9 mouse cellular contexts compared by ENCODE assay signal in the genomic region with DNA sequence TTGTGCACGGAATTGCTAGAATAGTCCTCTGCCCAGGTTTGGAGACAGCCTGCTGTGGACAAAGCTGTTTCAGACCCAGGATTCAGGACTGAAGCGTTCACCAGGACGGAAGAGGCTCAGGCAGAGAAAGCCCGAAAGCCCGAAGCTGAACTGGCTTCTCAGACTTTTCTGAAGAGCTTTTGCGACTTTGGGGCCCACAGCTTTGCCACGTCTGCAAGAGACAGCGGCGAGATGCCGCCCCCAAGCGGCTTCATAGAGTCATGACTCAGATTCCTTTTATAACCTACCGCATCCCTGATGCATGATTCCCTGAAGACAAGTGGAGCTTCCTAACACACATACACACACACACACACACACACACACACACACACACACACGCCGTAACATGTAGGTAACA. TPM values are rescaled to one million over a fixed set of nuclear protein-coding genes. Genes with fewer than 3 reads are reported as not detected.
DNase-seq lines count a peak whose midpoint lies in the region; ATAC-seq and TF ChIP-seq lines count a peak whose summit lies in the region.
"Had no signal": no experiment of that assay in that cellular context is flagged by ENCODE, and none has a peak within 500 bp of the region (broad histone marks: within the 10 kb centered on the region; RNA-seq: fewer than 3 reads in every experiment).

No protein-coding gene starts in this region.

- no peak overlapping the region for H3K27ac ChIP-seq in hindbrain, embryonic 11.5 days (ENCODE audit: low read depth, low read length)
- no peak overlapping the region for H3K27ac ChIP-seq in hindbrain, embryonic 12.5 days
- H3K27ac ChIP-seq in cerebellum, adult 2 months (ENCODE audit: insufficient read depth, low read length) = no peak overlapping the region
- no peak overlapping the region for H3K27ac ChIP-seq in hindbrain, embryonic 16.5 days (ENCODE audit: low read depth, low read length)
- H3K27ac ChIP-seq: neural tube, embryonic 12.5 days had no signal

- H3K36me3 ChIP-seq in hindbrain, embryonic 11.5 days (ENCODE audit: control insufficient read depth, insufficient read depth, low read length) = no peaks in the 10 kb centered on the region
- no peaks in the 10 kb centered on the region for H3K36me3 ChIP-seq in hindbrain, embryonic 12.5 days
- no peaks in the 10 kb centered on the region for H3K36me3 ChIP-seq in hindbrain, embryonic 16.5 days (ENCODE audit: control insufficient read depth, insufficient read depth, low read length)
- H3K36me3 ChIP-seq: neural tube, embryonic 12.5 days had no signal

- TF ChIP-seq POLR2A in cerebellum, adult 2 months (IDR thresholded peaks at IDR 0.05; ENCODE audit: borderline replicate concordance, insufficient read depth, low read length) = no peak

- no peaks in the 10 kb centered on the region for H3K27me3 ChIP-seq in hindbrain, embryonic 11.5 days (ENCODE audit: control insufficient read depth, insufficient read depth, low read length)
- no peaks in the 10 kb centered on the region for H3K27me3 ChIP-seq in hindbrain, embryonic 12.5 days
- no peaks in the 10 kb centered on the region for H3K27me3 ChIP-seq in cerebellum, adult 2 months (ENCODE audit: control insufficient read depth, insufficient read depth, low read length)
- no peaks in the 10 kb centered on the region for H3K27me3 ChIP-seq in hindbrain, embryonic 16.5 days (replicated peaks; ENCODE audit: control insufficient read depth, insufficient read depth, low read length)
- H3K27me3 ChIP-seq: neural tube, embryonic 12.5 days had no signal

- peak; percentile 20; the same call in 1 of the 2 replicates for ATAC-seq in hindbrain, embryonic 11.5 days (ENCODE audit: low FRiP score)
- ATAC-seq in hindbrain, embryonic 12.5 days (ENCODE audit: low FRiP score) = no peak
- ATAC-seq in frontal cortex, adult (ENCODE audit: low TSS enrichment) = peak; percentile 87
- ATAC-seq in hindbrain, embryonic 16.5 days = peak; percentile 69

- no peaks in the 10 kb centered on the region for H3K9me3 ChIP-seq in hindbrain, embryonic 11.5 days (ENCODE audit: control insufficient read depth, low read length)
- no peaks in the 10 kb centered on the region for H3K9me3 ChIP-seq in hindbrain, embryonic 12.5 days (replicated peaks)
- H3K9me3 ChIP-seq in hindbrain, embryonic 16.5 days (ENCODE audit: control insufficient read depth, low read length) = no peaks in the 10 kb centered on the region
- H3K9me3 ChIP-seq: neural tube, embryonic 12.5 days had no signal

- H3K9ac ChIP-seq in hindbrain, embryonic 11.5 days (ENCODE audit: low read depth, low read length) = no peak overlapping the region
- no peak overlapping the region for H3K9ac ChIP-seq in hindbrain, embryonic 12.5 days
- no peak overlapping the region for H3K9ac ChIP-seq in hindbrain, embryonic 16.5 days (ENCODE audit: low read depth, low read length)
- H3K9ac ChIP-seq: neural tube, embryonic 12.5 days had no signal

- H3K4me3 ChIP-seq in hindbrain, embryonic 11.5 days (ENCODE audit: low read depth, low read length) = no peak overlapping the region
- H3K4me3 ChIP-seq in hindbrain, embryonic 12.5 days = no peak overlapping the region
- H3K4me3 ChIP-seq in cerebellum, adult 2 months (replicated peaks; ENCODE audit: insufficient read depth, low read depth, low read length) = no peak overlapping the region
- no peak overlapping the region for H3K4me3 ChIP-seq in hindbrain, embryonic 16.5 days (ENCODE audit: low read length)
- H3K4me3 ChIP-seq: neural tube, embryonic 12.5 days had no signal

- TF ChIP-seq CTCF in cerebellum, adult 2 months (IDR thresholded peaks at IDR 0.05; ENCODE audit: borderline replicate concordance, insufficient read depth, low read depth, low read length) = peak; percentile 66

- H3K4me2 ChIP-seq in hindbrain, embryonic 11.5 days (replicated peaks; ENCODE audit: low read depth, low read length) = no peak overlapping the region
- no peak overlapping the region for H3K4me2 ChIP-seq in hindbrain, embryonic 12.5 days (replicated peaks)
- no peak overlapping the region for H3K4me2 ChIP-seq in hindbrain, embryonic 16.5 days (ENCODE audit: low read length)
- H3K4me2 ChIP-seq: neural tube, embryonic 12.5 days had no signal

- peak; percentile 85 for DNase-seq in hindbrain, embryonic 11.5 days (ENCODE audit: low spot score)
- DNase-seq in cerebellum, adult 2 months = peak; percentile 54 to 57
- peak; percentile 79 to 85 for DNase-seq in left cerebral cortex, adult 18-20 months (ENCODE audit: low spot score in 2 of 2)
- peak; percentile 81 for DNase-seq in mesoderm, embryonic 11.5 days (ENCODE audit: low read depth, low spot score)
- DNase-seq in spleen, postnatal 36 days (ENCODE audit: low spot score in 2 of 2) = peak; percentile 5 to 18

- 18% methylated on average over 14 of the region's 14 CpGs for WGBS in hindbrain, embryonic 11.5 days
- 21% methylated on average over 14 of the region's 14 CpGs for WGBS in hindbrain, embryonic 12.5 days
- WGBS in cerebellum, adult 2 months = 13% methylated on average over 14 of the region's 14 CpGs
- WGBS in hindbrain, embryonic 16.5 days = 18% methylated on average over 14 of the region's 14 CpGs

- H3K4me1 ChIP-seq in hindbrain, embryonic 11.5 days (replicated peaks; ENCODE audit: control insufficient read depth, insufficient read depth, low read length) = no peaks in the 10 kb centered on the region
- peaks cover 2% of the 10 kb centered on the region; the same call in 1 of the 2 replicates for H3K4me1 ChIP-seq in hindbrain, embryonic 12.5 days
- H3K4me1 ChIP-seq in cerebellum, adult 2 months (ENCODE audit: control insufficient read depth, insufficient read depth, low read length) = no peaks in the 10 kb centered on the region
- no peaks in the 10 kb centered on the region for H3K4me1 ChIP-seq in hindbrain, embryonic 16.5 days (ENCODE audit: control insufficient read depth, insufficient read depth, low read depth, low read length)
- H3K4me1 ChIP-seq: neural tube, embryonic 12.5 days had no signal

RNA-seq across cellular contexts. Expression of a gene that starts 21.0 kb away (rescaled TPM):
- polyA plus RNA-seq in hindbrain, embryonic 11.5 days (2014; fragmentation: Nextera tagmentation; extraction: Ambion mirVana) = 0.45 and 0.95 TPM in 2 replicates
- polyA plus RNA-seq in hindbrain, embryonic 12.5 days (2016; fragmentation: Nextera tagmentation; extraction: Ambion mirVana) = 0.52 and 0.56 TPM in 2 replicates
- polyA plus RNA-seq in cerebellum, adult 2 months (2012; rRNA removed) = 0.28 and 0.40 TPM in 2 replicates
- 0.29 and 0.41 TPM in 2 replicates for polyA plus RNA-seq in hindbrain, embryonic 16.5 days (2015; fragmentation: Nextera tagmentation; extraction: Ambion mirVana)
- not detected for total RNA-seq in left cerebral cortex, adult 18-20 months (2021)

RNA-seq across cellular contexts. Expression of a gene that starts 21.1 kb away (rescaled TPM):
- 103 and 121 TPM in 2 replicates for polyA plus RNA-seq in hindbrain, embryonic 11.5 days (2014; fragmentation: Nextera tagmentation; extraction: Ambion mirVana)
- 121 and 133 TPM in 2 replicates for polyA plus RNA-seq in hindbrain, embryonic 12.5 days (2016; fragmentation: Nextera tagmentation; extraction: Ambion mirVana)
- 161 and 177 TPM in 2 replicates for polyA plus RNA-seq in cerebellum, adult 2 months (2012; rRNA removed)
- polyA plus RNA-seq in hindbrain, embryonic 16.5 days (2015; fragmentation: Nextera tagmentation; extraction: Ambion mirVana) = 74.7 and 94.7 TPM in 2 replicates
- 10 to 100 TPM; 71.6 to 82.2 TPM for total RNA-seq in left cerebral cortex, adult 18-20 months (2021)

RNA-seq across cellular contexts. Expression of a gene that starts 24.9 kb away (rescaled TPM):
- polyA plus RNA-seq in hindbrain, embryonic 11.5 days (2014; fragmentation: Nextera tagmentation; extraction: Ambion mirVana) = 0.34 and 0.70 TPM in 2 replicates
- 0.17 and 0.36 TPM in 2 replicates for polyA plus RNA-seq in hindbrain, embryonic 12.5 days (2016; fragmentation: Nextera tagmentation; extraction: Ambion mirVana)
- polyA plus RNA-seq in cerebellum, adult 2 months (2012; rRNA removed) = 0.10 TPM in 2 replicates
- 0.47 and 0.75 TPM in 2 replicates for polyA plus RNA-seq in hindbrain, embryonic 16.5 days (2015; fragmentation: Nextera tagmentation; extraction: Ambion mirVana)
- total RNA-seq in left cerebral cortex, adult 18-20 months (2021) = 10 to 100 TPM; 34.4 to 35.0 TPM

RNA-seq across cellular contexts. Expression of a gene that starts 55.7 kb away (rescaled TPM):
- 104 and 108 TPM in 2 replicates for polyA plus RNA-seq in hindbrain, embryonic 11.5 days (2014; fragmentation: Nextera tagmentation; extraction: Ambion mirVana)
- polyA plus RNA-seq in hindbrain, embryonic 12.5 days (2016; fragmentation: Nextera tagmentation; extraction: Ambion mirVana) = 73.4 and 82.6 TPM in 2 replicates
- polyA plus RNA-seq in cerebellum, adult 2 months (2012; rRNA removed) = 30.7 and 30.8 TPM in 2 replicates
- 73.4 and 81.9 TPM in 2 replicates for polyA plus RNA-seq in hindbrain, embryonic 16.5 days (2015; fragmentation: Nextera tagmentation; extraction: Ambion mirVana)
- total RNA-seq in left cerebral cortex, adult 18-20 months (2021) = 10 to 100 TPM; 38.2 to 41.0 TPM

Comparison
In these comparisons a context has a peak if more than half of its experiments do, and no peak if none do; other contexts are left out.
1. DNase-seq: peak in every context shown above with its lines; median percentile 85 in hindbrain, embryonic 11.5 days; 82 in left cerebral cortex, adult 18-20 months; 81 in mesoderm, embryonic 11.5 days; 56 in cerebellum, adult 2 months; 12 in spleen, postnatal 36 days.